Mouse (Mus musculus) forebrain, embryonic 13.5 days (tissue): Measurements from ENCODE around the gene Pick1. TPM values are rescaled to one million over a fixed set of nuclear protein-coding genes. Genes with fewer than 3 reads are reported as not detected.

Source experiments
- polyA plus RNA-seq: library from polyadenylated mRNA; unstranded; fragments of >200 nt; fragmentation: Nextera tagmentation; extraction: Ambion mirVana; gene quantifications from 2 replicates; pipeline ENCODE4 v1.2.1, GENCODE M21; 2015

Pick1 gene
- polyA plus RNA-seq, 1 experiment from 2014 or later = 68.1 TPM

Other genes starting within 250 kb of the Pick1 start
- 546 and 569 TPM in 2 replicates for gene H1f0, start 200.7 kb upstream of the Pick1 start, polyA plus RNA-seq
- not detected in 2 replicates for gene Galr3, start 187.3 kb upstream of the Pick1 start, polyA plus RNA-seq
- 53.0 and 53.9 TPM in 2 replicates for gene Ankrd54, start 166.3 kb upstream of the Pick1 start, polyA plus RNA-seq
- gene Eif3l, start 154.0 kb upstream of the Pick1 start, polyA plus RNA-seq = 207 and 215 TPM in 2 replicates
- 5.4 and 6.5 TPM in 2 replicates for gene Micall1, start 120.3 kb upstream of the Pick1 start, polyA plus RNA-seq
- 300 and 353 TPM in 2 replicates for gene Polr2f, start 88.2 kb upstream of the Pick1 start, polyA plus RNA-seq
- 12.1 and 13.7 TPM in 2 replicates for gene 1700088E04Rik, start 87.9 kb upstream of the Pick1 start, polyA plus RNA-seq
- 0.45 and 0.49 TPM in 2 replicates for gene Sox10, start 63.9 kb upstream of the Pick1 start, polyA plus RNA-seq
- gene Gm49486, start 218 bp downstream of the Pick1 start, polyA plus RNA-seq = 0.96 and 1.3 TPM in 2 replicates
- 0.09 and 0.39 TPM in 2 replicates for gene Slc16a8, start 25.6 kb downstream of the Pick1 start, polyA plus RNA-seq
- 0.63 and 2.1 TPM in 2 replicates for gene Baiap2l2, start 56.4 kb downstream of the Pick1 start, polyA plus RNA-seq
- gene Pla2g6, start 99.2 kb downstream of the Pick1 start, polyA plus RNA-seq = 24.9 and 29.6 TPM in 2 replicates
- gene Maff, start 117.4 kb downstream of the Pick1 start, polyA plus RNA-seq = 1.2 and 1.3 TPM in 2 replicates
- gene Tmem184b, start 174.4 kb downstream of the Pick1 start, polyA plus RNA-seq = 29.4 and 31.3 TPM in 2 replicates
- 200 and 208 TPM in 2 replicates for gene Csnk1e, start 226.4 kb downstream of the Pick1 start, polyA plus RNA-seq